Mouse (Mus musculus) spleen, embryonic (tissue): ENCODE measurements around the gene Fbf1.
"Not testable (repeated sequence)": the region's sequence is repeated elsewhere in the genome, so short reads cannot be mapped to it uniquely, and the experiment has no call there.

Source experiments
- CTCF ChIA-PET: fragments of 350-600 bp; sonication (Branson Sonifier 250); formaldehyde crosslinking; loops from one replicate; lab custom pipeline; 2022; lab: Charles Lee

The Fbf1 gene

GRCm38 (mm10) chr11:116138096-116138467 lies 29.9 kb downstream of the Fbf1 start:
- CTCF ChIA-PET, result no interaction called here

DNA sequence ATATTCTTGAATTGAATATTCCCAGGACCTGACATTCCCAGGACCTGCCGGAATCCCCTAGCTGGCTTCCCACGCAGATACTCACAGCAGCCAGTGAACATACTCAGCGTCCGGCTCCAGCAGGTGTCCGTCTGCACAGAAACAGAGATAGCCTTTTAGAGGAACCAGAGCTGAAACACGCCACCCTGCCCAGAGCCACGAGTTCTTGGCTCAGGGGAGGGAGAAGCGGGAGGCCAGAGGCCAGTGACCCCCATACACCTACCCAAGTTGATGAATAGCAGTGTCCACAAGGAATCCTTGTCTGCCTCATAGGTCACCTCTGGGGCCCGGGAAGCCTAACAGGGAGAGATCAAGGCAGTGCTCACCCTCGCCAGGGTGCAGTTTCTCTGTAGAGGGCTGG lies 33.8 kb downstream of the Fbf1 start:
- CTCF ChIA-PET, result interaction anchor here (0.5 to 0.7 kb wide), 2 partner anchors 60 to 109 kb away, joined by 3 to 5 read pairs; no protein-coding TSS in a partner anchor

- CTCF ChIA-PET, result no interaction called here
Measured at GRCm38 (mm10) chr11:116133497-116133896, 34.5 kb downstream of the Fbf1 start.

DNA sequence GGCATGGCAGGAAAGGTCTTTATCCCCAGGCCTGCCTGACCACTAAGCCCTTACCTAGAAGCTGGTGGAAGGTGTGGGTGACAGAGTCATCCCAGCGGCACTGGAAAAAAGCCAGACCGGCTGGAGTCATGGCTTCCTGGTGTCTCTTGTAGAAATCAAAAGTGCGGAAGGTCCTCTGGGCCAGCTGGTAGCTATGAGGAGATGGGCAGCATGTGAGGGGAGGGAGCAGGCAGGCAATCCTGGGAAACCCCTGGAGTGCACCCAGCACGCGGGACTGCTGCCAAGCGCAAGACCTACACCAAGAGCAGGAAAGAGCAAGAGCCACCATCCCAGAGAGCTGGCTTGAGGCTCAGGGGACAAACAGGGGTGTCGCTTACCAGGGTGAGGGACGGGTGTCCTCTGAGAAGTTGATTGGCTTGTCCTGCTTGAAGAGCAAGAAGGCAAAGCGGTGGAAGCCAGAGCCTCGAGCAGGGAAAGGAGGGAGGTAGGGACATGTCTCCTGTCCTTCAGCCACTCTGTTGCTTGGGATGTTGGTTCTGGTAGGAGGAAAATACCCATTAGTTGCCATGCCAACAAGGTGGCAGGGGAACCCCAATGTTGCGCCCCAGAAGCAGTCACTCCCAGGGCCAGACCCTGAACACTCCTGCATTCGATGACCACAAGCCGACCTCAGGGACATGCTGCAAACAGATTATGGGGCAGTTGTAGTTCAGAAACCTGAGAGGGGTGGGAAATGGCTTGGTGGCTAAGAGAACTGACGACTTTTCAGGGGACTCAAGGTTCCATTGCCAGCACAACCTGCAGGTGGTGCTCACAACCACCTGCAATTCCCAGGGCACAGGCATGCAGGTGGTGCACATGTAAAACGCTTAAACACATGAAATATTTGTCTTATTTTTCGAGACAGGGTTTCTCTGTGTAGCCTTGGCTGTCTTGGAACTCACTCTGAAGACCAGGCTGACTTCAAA lies 35.3 kb downstream of the Fbf1 start:
- CTCF ChIA-PET, result interaction anchor here (0.6 kb wide), 1 partner anchor 1084 kb away, joined by 3 read pairs; no protein-coding TSS in a partner anchor

DNA sequence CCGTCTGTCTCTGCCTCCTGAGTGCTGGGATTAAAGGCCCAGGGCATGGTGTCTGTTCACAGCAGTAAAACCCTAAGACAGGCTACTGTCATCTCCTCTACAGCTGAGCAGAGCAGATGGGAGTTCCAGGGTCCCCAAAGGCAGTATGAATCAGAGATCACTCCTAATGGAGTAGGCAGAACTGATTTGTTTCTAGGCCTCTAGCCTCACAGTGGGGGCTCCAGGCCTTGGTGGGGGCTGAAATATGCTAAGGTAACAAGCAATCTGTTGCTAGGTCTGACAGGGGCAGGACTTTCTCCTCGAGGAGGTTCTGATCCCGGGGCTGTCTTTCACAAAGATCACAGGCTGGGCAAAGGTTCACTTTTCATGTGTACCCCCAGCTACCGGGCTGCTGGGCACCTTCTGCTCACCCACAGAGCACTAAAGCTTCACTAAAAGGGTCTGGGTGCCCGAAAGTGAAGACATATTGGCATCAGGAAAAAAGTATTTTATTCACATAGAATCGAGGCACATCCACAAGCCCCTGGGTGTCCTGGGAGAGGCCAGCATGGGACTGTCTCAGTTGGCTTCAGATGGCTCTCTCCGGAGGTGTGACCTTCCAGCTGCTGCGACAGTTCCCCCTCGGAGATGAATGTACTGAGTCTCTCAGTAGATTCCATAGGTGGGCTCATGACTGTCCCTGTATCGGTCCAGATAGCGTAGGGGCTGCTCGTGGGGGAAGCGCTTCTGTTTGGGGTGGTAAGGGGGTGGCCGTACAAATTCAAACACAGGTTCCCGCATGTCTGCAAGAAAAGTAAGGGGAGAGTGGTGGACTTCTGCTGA lies 36.4 kb downstream of the Fbf1 start:
- CTCF ChIA-PET, result no interaction called here

GRCm38 (mm10) chr11:116130488-116131205 lies 37.3 kb downstream of the Fbf1 start, which contains the start of gene Trim65:
Gene Trim65 (minus strand): TSS chr11:116131128.
- CTCF ChIA-PET, result no interaction called here

DNA sequence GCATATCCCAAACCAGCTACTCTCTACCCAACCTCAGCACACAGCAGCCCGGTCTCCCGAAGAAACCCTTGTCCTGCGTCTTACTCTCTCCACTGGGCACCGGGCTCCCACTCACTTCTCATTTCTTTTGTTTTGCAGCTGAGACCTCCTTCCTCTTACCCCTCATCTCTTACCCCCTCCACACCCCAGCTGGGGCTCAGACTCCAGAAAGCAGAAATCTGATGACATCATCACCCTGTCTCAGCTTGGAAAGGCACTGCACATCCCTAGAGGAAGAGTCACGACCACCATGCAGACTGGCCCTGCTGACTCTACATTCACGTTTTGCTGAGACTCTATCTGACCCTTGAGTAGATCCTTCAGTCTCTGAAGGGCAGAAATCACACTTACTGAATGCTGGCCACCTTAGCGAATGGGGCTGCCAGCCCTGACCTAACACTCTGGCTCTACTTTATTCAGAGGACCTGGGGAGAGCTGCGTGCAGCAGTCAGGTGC lies 37.9 kb downstream of the Fbf1 start:
- CTCF ChIA-PET, result no interaction called here

GRCm38 (mm10) chr11:116129091-116129790 lies 38.7 kb downstream of the Fbf1 start:
- CTCF ChIA-PET, result no interaction called here

- CTCF ChIA-PET, result no interaction called here
Measured at GRCm38 (mm10) chr11:116127986-116128385, 40.0 kb downstream of the Fbf1 start.

- CTCF ChIA-PET, result no interaction called here
Measured at GRCm38 (mm10) chr11:116127156-116127980, 40.6 kb downstream of the Fbf1 start, which contains the start of gene Trim47. Gene Trim47 (minus strand): TSS chr11:116127210.

DNA sequence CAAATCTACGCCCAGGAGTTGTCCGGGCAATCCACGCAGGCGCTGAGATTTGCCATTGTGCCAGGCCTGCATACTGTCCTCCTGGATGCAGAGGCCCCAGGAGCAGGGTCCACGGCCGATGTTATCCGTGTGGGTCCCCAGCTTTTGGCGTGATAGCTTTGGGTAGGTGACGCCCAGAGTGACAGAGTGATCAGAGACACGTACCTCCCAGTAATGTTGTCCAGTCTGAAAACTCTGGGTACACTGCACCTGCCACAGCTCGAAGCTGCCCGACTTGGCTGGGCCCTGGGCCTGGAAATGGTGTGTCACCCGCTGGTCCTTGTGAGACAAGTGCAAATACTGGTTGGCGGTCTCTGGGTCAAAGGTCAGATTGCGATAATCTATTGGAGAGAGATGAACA lies 41.7 kb downstream of the Fbf1 start:
- CTCF ChIA-PET, result no interaction called here

GRCm38 (mm10) chr11:116121731-116122245 lies 46.2 kb downstream of the Fbf1 start:
- CTCF ChIA-PET, result not testable (repeated sequence)

DNA sequence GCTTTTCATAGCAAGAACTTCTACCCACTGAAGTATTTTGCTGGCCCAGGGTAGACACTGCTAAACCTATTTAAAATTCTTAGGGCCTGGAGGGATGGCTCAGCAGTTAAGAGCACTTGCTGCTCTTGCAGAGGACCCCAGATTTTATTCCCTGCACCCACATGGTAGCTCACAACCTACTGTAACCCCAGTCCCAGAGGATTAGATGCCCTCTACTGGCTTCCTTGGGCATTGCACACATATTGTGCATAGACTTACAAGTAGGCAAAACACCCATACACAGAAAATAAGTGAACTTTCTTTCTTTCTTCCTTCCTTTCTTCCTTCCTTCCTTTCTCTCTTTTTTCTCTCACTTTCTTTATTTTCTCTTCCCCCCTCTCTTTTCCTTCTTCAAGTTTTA lies 50.1 kb downstream of the Fbf1 start:
- CTCF ChIA-PET, result interaction anchor here (0.6 kb wide), 1 partner anchor 177 kb away, joined by 7 read pairs; no protein-coding TSS in a partner anchor

DNA sequence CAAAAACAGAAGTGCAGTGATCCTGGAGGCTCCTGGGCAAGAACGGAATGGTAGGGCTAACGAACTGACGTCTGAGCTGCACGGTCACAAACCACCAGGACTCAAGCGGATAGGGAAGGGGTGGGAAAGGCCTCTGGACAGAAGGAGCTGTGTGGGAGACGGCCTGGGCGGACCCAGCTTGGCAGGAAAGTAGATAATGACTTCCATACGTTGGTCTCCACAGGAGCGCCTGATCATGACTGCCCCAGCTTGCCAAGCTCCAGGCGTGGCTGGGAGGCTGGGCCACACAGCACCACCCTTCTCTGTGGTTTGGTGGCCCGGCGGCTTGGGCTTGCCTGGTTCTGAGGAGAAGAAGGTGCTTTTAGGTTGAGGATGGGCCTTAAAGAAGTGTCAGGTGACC lies 50.7 kb downstream of the Fbf1 start:
- CTCF ChIA-PET, result no interaction called here

DNA sequence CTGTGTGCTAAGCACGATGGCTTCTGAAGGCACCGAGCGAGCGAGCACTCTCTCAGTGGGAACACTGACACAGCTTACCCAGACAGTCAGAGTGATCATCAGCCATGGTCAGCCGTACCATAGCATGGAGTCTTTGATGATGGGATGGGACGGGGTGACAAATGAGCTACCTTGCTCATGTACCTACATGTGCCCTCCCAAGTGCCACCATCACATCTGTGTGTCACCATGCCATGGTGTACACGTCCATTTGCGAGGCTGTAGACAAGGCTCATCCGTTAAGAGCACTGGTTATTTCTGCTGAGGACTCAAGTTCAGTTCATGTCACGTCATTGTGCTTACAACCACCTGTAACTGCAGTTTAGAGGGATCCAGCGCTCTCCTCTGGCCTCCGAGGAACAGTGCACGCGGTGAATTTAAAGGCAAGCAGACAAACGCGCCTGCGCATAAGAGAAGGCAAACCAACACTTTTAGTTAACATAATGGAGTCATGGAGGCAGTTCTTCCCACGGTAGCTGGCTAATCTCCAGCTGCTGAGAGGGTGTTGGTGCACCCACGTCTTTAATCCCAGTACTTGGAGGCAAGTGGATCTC lies 56.3 kb downstream of the Fbf1 start:
- CTCF ChIA-PET, result interaction anchor here (1.1 kb wide), 1 partner anchor 11 kb away, joined by 3 read pairs; no protein-coding TSS in a partner anchor

GRCm38 (mm10) chr11:116111067-116111466 lies 56.9 kb downstream of the Fbf1 start:
- CTCF ChIA-PET, result no interaction called here

- CTCF ChIA-PET, result no interaction called here
Measured at GRCm38 (mm10) chr11:116110540-116110939, 57.4 kb downstream of the Fbf1 start.

- CTCF ChIA-PET, result no interaction called here
Measured at GRCm38 (mm10) chr11:116110131-116110530, 57.8 kb downstream of the Fbf1 start.
